Mouse (Mus musculus) large intestine, adult 2 months (tissue): ENCODE results near the gene Ly6g6f. TPM values are rescaled to one million over a fixed set of nuclear protein-coding genes. Genes with fewer than 3 reads are reported as not detected.
"Not testable (repeated sequence)": the region's sequence is repeated elsewhere in the genome, so short reads cannot be mapped to it uniquely, and the experiment has no call there.

Experiments
- DNase-seq: peaks from one replicate; pipeline ENCODE4 v3.0.0-alpha.2; 2012; ENCODE audit warnings: low read depth, low spot score
- whole genome bisulfite sequencing: fragments of 180-500 bp; shearing (Covaris S2); methylation state at CpG from one replicate; pipeline ENCODE4 v1.1.7; 2018; 5-methylcytosine and 5-hydroxymethylcytosine counted together
- polyA plus RNA-seq: library from polyadenylated mRNA; depleted of rRNA; stranded (reverse); fragments of >200 nt; gene quantifications from 2 replicates; pipeline ENCODE4 v1.2.3, GENCODE M21; 2012; rRNA removed

The Ly6g6f gene
- polyA plus RNA-seq, 1 experiment: 1.6 TPM

DNA sequence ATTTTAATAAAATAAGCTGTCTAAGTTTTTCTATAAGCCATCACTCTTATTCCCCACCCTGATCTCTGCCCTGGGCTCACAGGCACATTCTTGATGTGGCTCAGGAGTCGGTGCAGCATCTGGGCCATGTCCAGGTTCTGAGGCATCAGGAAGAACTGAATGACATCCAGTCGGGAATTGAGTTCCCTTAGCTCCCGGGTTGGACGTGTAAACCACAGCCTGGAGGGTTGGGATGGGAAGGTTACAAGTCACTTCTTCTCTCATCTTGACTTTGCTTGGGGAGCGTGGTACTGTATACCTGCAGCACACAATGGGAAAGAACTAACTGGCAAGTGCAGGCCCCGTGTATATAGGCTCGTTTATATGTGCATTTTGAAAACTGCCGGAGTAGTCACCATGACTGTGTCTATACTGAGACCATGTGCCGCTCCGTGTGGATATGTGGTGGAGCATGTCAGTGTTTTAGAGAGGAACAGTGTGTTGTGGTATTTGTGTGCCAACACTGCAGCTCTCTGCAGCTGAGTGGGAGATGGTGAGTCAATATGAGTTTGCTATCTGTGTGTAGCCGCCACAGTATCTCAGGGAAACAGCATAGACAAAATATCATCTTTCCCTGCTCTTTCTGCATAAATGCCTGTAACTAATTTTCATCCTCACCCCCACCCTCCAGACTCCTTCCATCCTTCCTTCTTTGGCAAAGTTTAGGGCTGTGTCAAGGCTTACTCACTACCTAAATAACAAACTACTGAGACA is 46.1 kb downstream of the Ly6g6f start:
- 89% methylated on average over 11 of the region's 11 CpGs for WGBS
- DNase-seq: no peak

DNA sequence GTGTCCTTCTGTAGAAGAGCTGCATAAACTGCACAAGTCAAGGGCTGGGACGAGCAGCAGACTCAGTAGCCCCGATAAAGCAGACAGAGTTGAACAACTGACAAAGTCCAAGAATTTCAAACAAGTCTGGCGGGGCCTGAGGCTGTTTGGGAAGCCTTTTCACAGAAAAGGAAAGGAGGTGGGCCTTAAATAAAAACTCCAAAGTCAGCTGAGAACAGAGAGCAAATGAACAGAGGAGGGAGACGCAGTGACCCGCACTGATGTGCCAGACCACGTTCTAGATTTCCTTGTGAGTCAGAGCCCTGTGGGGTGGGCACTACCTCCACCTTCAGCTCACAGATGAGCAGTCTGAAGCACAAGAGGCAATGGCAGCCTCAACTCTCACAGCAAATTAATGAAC is 50.5 kb downstream of the Ly6g6f start:
- 53% methylated on average over 6 of the region's 6 CpGs for WGBS
- DNase-seq: no peak

DNA sequence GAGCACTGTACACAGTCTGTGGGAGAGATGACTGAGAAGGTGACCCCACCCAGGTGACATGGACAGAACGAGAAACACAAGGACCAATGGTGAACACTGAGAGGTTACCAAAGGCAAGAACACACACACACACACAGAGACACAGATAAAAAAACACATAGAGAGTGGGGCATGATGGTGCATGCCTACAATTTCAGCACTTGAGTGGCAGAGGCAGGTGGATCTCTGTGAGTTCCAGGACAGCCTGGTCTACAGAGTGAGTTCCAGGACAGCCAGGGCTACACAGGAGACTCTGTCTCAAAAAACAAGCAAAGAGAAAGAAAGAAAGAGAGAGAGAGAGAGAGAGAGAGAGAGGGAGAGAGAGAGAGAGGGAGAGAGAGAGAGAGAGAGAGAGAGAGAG is 51.7 kb downstream of the Ly6g6f start:
- WGBS: 47% methylated on average over 1 of the region's 1 CpGs
- not testable (repeated sequence) for DNase-seq

DNA sequence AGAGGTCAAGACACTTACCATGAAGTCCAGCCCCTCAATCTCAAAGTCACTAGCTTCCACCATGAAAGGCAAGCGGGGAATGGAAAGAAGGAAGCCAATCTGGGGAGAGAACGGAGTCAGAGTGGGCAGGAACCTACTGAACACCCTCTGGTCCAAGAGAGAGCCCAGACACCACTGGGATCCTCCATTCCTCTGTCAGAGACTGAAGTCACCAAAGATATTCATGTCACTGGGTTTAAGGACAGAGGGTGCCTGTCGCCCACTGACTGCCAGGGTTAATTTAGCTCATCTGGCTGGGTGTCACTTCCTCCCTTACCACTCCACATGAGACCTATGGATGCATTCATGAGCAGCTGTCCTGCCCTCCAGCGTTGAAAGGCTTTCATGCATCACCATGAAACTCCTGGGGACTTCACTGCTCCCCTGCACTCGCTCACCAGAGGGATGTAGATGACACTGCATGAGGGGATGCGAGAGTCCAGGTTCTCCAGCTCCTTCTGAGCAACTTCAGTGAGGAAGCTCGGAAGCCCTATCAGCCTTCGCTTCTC is 53.0 kb downstream of the Ly6g6f start:
- DNase-seq: no peak
- WGBS: 72% methylated on average over 8 of the region's 8 CpGs

DNA sequence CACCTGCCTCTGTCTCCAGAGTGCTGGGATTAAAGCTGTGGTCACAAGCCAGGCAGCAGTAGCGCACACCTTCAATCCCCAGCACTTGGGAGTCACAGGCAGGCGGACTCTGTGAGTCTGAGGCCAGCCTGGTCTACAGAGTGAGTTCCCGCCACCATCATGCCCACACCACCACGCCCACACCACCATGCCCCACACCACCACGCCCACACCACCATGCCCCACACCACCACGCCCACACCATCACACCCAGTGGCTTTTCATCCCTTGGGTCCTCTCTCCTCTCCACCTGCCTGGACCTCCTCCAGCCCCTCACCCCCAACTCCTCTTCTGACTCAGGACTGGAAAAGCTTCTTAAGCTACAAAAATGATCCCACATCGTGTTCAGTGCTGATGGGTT is 53.5 kb downstream of the Ly6g6f start:
- 68% methylated on average over 7 of the region's 7 CpGs for WGBS
- no peak for DNase-seq

DNA sequence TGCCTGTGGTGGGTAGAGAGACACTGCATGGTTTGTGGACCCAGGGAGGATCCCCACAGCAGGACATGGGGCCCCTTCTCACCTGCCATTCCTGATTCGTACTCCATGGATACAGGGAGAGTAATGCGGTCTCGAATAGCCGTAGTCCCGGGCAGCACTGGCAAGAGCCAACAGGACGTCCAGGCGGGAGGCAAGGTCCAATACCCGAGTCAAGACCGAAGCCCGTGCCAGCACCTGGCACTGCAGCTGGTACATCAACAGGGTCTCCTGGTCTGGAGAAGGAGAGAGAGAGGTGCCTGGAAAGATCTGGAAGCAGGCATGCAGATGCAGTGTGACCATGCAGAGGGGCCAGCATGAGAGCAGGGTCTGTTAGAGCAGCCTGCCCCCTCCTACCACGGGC is 54.1 kb downstream of the Ly6g6f start:
- no peak for DNase-seq
- WGBS: 87% methylated on average over 11 of the region's 11 CpGs

Other genes with a start within 250 kb of the Ly6g6f start
- 49.5 and 57.9 TPM in 2 replicates for gene Stk19, start 248.7 kb downstream of the Ly6g6f start, polyA plus RNA-seq
- gene Dxo, start 248.6 kb downstream of the Ly6g6f start, polyA plus RNA-seq: 75.2 and 76.4 TPM in 2 replicates
- 61.1 and 89.6 TPM in 2 replicates for gene Skiv2l, start 235.4 kb downstream of the Ly6g6f start, polyA plus RNA-seq
- 31.2 and 33.8 TPM in 2 replicates for gene Nelfe, start 235.2 kb downstream of the Ly6g6f start, polyA plus RNA-seq
- gene Cfb, start 223.1 kb downstream of the Ly6g6f start, polyA plus RNA-seq: 64.4 and 94.3 TPM in 2 replicates
- 4.7 and 5.8 TPM in 2 replicates for gene Zbtb12, start 206.1 kb downstream of the Ly6g6f start, polyA plus RNA-seq
- gene Gm20547, start 203.6 kb downstream of the Ly6g6f start, polyA plus RNA-seq: not detected in 2 replicates
- gene C2, start 187.3 kb downstream of the Ly6g6f start, polyA plus RNA-seq: 28.1 and 31.1 TPM in 2 replicates
- 151 and 185 TPM in 2 replicates for gene Ehmt2, start 187.1 kb downstream of the Ly6g6f start, polyA plus RNA-seq
- gene Slc44a4, start 171.1 kb downstream of the Ly6g6f start, polyA plus RNA-seq: 180 and 226 TPM in 2 replicates
- 64.9 and 118 TPM in 2 replicates for gene Neu1, start 154.4 kb downstream of the Ly6g6f start, polyA plus RNA-seq
- 10.5 and 12.0 TPM in 2 replicates for gene Hspa1b, start 126.4 kb downstream of the Ly6g6f start, polyA plus RNA-seq
- gene Gm20481, start 115.7 kb downstream of the Ly6g6f start, polyA plus RNA-seq: not detected in 2 replicates
- gene Hspa1a, start 113.5 kb downstream of the Ly6g6f start, polyA plus RNA-seq: 6.4 and 6.6 TPM in 2 replicates
- gene Hspa1l, start 112.9 kb downstream of the Ly6g6f start, polyA plus RNA-seq: 0.21 and 0.22 TPM in 2 replicates
- 108 and 113 TPM in 2 replicates for gene Lsm2, start 103.7 kb downstream of the Ly6g6f start, polyA plus RNA-seq
- 104 and 139 TPM in 2 replicates for gene Vars, start 84.6 kb downstream of the Ly6g6f start, polyA plus RNA-seq
- 0.38 and 0.64 TPM in 2 replicates for gene Vwa7, start 69.0 kb downstream of the Ly6g6f start, polyA plus RNA-seq
- gene Sapcd1, start 57.6 kb downstream of the Ly6g6f start, polyA plus RNA-seq: 0.81 and 0.83 TPM in 2 replicates
- 2.0 and 3.3 TPM in 2 replicates for gene Msh5, start 38.9 kb downstream of the Ly6g6f start, polyA plus RNA-seq
- 209 and 263 TPM in 2 replicates for gene Clic1, start 35.6 kb downstream of the Ly6g6f start, polyA plus RNA-seq
- 12.5 and 14.9 TPM in 2 replicates for gene Ddah2, start 26.6 kb downstream of the Ly6g6f start, polyA plus RNA-seq
- 0.17 and 3.8 TPM in 2 replicates for gene Ly6g6c, start 20.2 kb downstream of the Ly6g6f start, polyA plus RNA-seq
- gene Mpig6b, start 19.4 kb downstream of the Ly6g6f start, polyA plus RNA-seq: 0.26 and 0.47 TPM in 2 replicates
- 0.38 and 0.73 TPM in 2 replicates for gene Ly6g6e, start 8.7 kb downstream of the Ly6g6f start, polyA plus RNA-seq
- 0.89 and 3.5 TPM in 2 replicates for gene Ly6g6d, start 7.5 kb downstream of the Ly6g6f start, polyA plus RNA-seq
- 71.9 and 115 TPM in 2 replicates for gene Abhd16a, start 3.7 kb upstream of the Ly6g6f start, polyA plus RNA-seq
- 0.81 TPM in 1 of 2 replicates, not detected in the other for gene Ly6g5c, start 22.7 kb upstream of the Ly6g6f start, polyA plus RNA-seq
- gene Ly6g5b, start 29.8 kb upstream of the Ly6g6f start, polyA plus RNA-seq: 2.2 and 3.0 TPM in 2 replicates
- gene Gpank1, start 35.8 kb upstream of the Ly6g6f start, polyA plus RNA-seq: 18.4 and 19.4 TPM in 2 replicates
- gene Csnk2b, start 36.4 kb upstream of the Ly6g6f start, polyA plus RNA-seq: 358 and 375 TPM in 2 replicates
- 11.7 and 17.5 TPM in 2 replicates for gene D17H6S53E, start 40.8 kb upstream of the Ly6g6f start, polyA plus RNA-seq
- gene Apom, start 46.4 kb upstream of the Ly6g6f start, polyA plus RNA-seq: 0.26 TPM in 1 of 2 replicates, not detected in the other
- gene Bag6, start 49.6 kb upstream of the Ly6g6f start, polyA plus RNA-seq: 103 and 147 TPM in 2 replicates
- gene Prrc2a, start 79.3 kb upstream of the Ly6g6f start, polyA plus RNA-seq: 227 and 272 TPM in 2 replicates
- gene Aif1, start 90.5 kb upstream of the Ly6g6f start, polyA plus RNA-seq: 3.7 and 3.8 TPM in 2 replicates
- 25.5 and 32.1 TPM in 2 replicates for gene Lst1, start 102.8 kb upstream of the Ly6g6f start, polyA plus RNA-seq
- 23.4 and 35.1 TPM in 2 replicates for gene Ltb, start 108.8 kb upstream of the Ly6g6f start, polyA plus RNA-seq
- gene Tnf, start 116.4 kb upstream of the Ly6g6f start, polyA plus RNA-seq: 3.7 and 4.9 TPM in 2 replicates
- gene Lta, start 119.7 kb upstream of the Ly6g6f start, polyA plus RNA-seq: 1.8 and 2.5 TPM in 2 replicates
- not detected in 2 replicates for gene Gm16181, start 135.2 kb upstream of the Ly6g6f start, polyA plus RNA-seq
- gene Atp6v1g2, start 148.1 kb upstream of the Ly6g6f start, polyA plus RNA-seq: 4.2 and 4.5 TPM in 2 replicates
- 11.8 and 13.0 TPM in 2 replicates for gene Nfkbil1, start 150.2 kb upstream of the Ly6g6f start, polyA plus RNA-seq
- gene Ddx39b, start 156.1 kb upstream of the Ly6g6f start, polyA plus RNA-seq: 287 and 309 TPM in 2 replicates
- gene H2-D1, start 177.1 kb upstream of the Ly6g6f start, polyA plus RNA-seq: 1,065 and 1,224 TPM in 2 replicates
- 16.5 and 51.5 TPM in 2 replicates for gene H2-Q1, start 234.8 kb upstream of the Ly6g6f start, polyA plus RNA-seq